Mouse (Mus musculus) ovary, adult 18-20 months (tissue): ENCODE measurements around the gene Ctsd.
"Not testable (repeated sequence)": the region's sequence is repeated elsewhere in the genome, so short reads cannot be mapped to it uniquely, and the experiment has no call there.

Source experiments
- DNase-seq: peaks from one replicate; pipeline ENCODE4 v3.0.0; 2022; ENCODE audit warnings: low spot score, mixed read lengths

Gene Ctsd

GRCm38 (mm10) chr7:142334246-142334645 is 53.6 kb downstream of the Ctsd start:
- peak; percentile 49 for DNase-seq

- DNase-seq: not testable (repeated sequence)
Observed at GRCm38 (mm10) chr7:142332741-142333140, 55.1 kb downstream of the Ctsd start.

GRCm38 (mm10) chr7:142331281-142331680 is 56.6 kb downstream of the Ctsd start:
- no peak for DNase-seq

- DNase-seq: no peak
Observed at GRCm38 (mm10) chr7:142330271-142330724, 57.5 kb downstream of the Ctsd start.

- DNase-seq: no peak
Observed at GRCm38 (mm10) chr7:142328507-142328906, 59.3 kb downstream of the Ctsd start.

- peak; percentile 42 for DNase-seq
Observed at GRCm38 (mm10) chr7:142326714-142327445, 61.0 kb downstream of the Ctsd start.
